9 mouse cellular contexts compared by ENCODE assay signal in the genomic region with DNA sequence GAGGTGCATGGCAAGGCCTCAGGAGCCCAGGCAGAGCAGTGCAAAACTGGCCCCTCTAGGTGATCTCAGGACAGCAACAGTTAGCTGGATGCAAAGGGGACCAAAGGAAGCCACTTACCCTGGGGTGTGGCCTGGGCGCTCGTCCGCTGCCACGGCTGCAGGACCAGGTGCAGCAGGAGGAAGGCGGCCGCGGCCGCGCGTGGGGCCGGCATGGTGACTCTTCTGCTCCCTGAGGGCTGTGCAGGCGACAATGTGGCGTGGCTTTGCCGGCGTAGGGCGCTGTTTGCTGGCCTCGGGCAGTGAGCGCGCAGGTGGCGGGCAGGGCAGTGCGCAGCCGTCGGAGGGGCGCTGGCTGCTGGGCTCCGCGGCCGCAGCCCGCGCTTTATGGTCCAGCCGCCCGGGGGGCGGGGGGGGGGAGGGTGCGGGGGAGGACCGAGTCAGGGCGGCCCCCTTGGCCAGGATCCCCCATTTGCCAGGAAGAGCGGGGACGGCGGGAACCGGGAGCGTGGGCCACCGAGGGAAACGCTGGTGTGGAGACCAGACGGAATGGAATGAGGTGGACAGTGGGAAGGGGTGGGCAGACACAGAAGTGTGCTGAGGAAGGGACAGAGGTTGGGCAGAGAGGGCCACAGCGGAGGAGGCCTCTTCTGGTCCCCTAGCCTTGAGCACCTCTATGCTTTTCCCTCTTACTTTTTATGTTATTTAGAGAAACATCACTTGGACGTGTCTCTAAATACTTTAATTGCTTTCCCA. TPM values are rescaled to one million over a fixed set of nuclear protein-coding genes. Genes with fewer than 3 reads are reported as not detected.
DNase-seq lines count a peak whose midpoint lies in the region; ATAC-seq and TF ChIP-seq lines count a peak whose summit lies in the region.
"Had no signal": no experiment of that assay in that cellular context is flagged by ENCODE, and none has a peak within 500 bp of the region (broad histone marks: within the 10 kb centered on the region; RNA-seq: fewer than 3 reads in every experiment).

A gene (minus strand): TSS at position 357 of the 753 bp plus-strand sequence.

- H3K9me3 ChIP-seq in heart, embryonic 10.5 days, result no peaks in the 10 kb centered on the region
- H3K9me3 ChIP-seq in limb, embryonic 11.5 days (ENCODE audit: control insufficient read depth, low read length), result no peaks in the 10 kb centered on the region
- H3K9me3 ChIP-seq in neural tube, embryonic 14.5 days (ENCODE audit: control insufficient read depth, low read length), result no peaks in the 10 kb centered on the region

- WGBS in heart, embryonic 10.5 days, result 4% methylated on average over 42 of the region's 45 CpGs
- 8% methylated on average over 39 of the region's 45 CpGs for WGBS in heart, adult 2 months
- 8% methylated on average over 33 of the region's 45 CpGs for WGBS in limb, embryonic 11.5 days
- WGBS in neural tube, embryonic 14.5 days, result 6% methylated on average over 35 of the region's 45 CpGs

- peak within 1 kb of the TSS; percentile 67 for H3K4me3 ChIP-seq in heart, embryonic 10.5 days
- H3K4me3 ChIP-seq in heart, adult 2 months, result no peak within 1 kb of the TSS
- peak within 1 kb of the TSS; percentile 28 for H3K4me3 ChIP-seq in limb, embryonic 11.5 days (ENCODE audit: low read depth, low read length)
- peak within 1 kb of the TSS; percentile 32 for H3K4me3 ChIP-seq in neural tube, embryonic 14.5 days (ENCODE audit: low read depth, low read length)

- intact Hi-C loops in heart, adult 2 months (cut with DNase I), result no loop called here

- H3K27ac ChIP-seq in heart, embryonic 10.5 days, result peak within 1 kb of the TSS; percentile 88
- H3K27ac ChIP-seq in heart, adult 2 months, result no peak within 1 kb of the TSS
- no peak within 1 kb of the TSS for H3K27ac ChIP-seq in limb, embryonic 11.5 days (replicated peaks; ENCODE audit: low read depth, low read length)
- H3K27ac ChIP-seq in neural tube, embryonic 14.5 days (ENCODE audit: low read depth, low read length), result no peak within 1 kb of the TSS

- TF ChIP-seq POLR2A in heart, adult 2 months (IDR thresholded peaks at IDR 0.05; ENCODE audit: insufficient read depth, low read depth, low read length), result no peak
- TF ChIP-seq POLR2A in brain, embryonic 14.5 days (IDR thresholded peaks at IDR 0.05; ENCODE audit: borderline replicate concordance, extremely low read depth, insufficient read depth, insufficient read length, poor library complexity, severe bottlenecking), result no peak

- peak within 1 kb of the TSS; percentile 59 for H3K4me2 ChIP-seq in limb, embryonic 11.5 days (ENCODE audit: low read depth, severe bottlenecking)
- H3K4me2 ChIP-seq in neural tube, embryonic 14.5 days (ENCODE audit: low read depth, low read length), result peak within 1 kb of the TSS; percentile 52

- H3K4me1 ChIP-seq in heart, embryonic 10.5 days, result peaks cover 18% of the 10 kb centered on the region; the same call in 1 of the 2 replicates
- H3K4me1 ChIP-seq in heart, adult 2 months (ENCODE audit: control insufficient read depth, insufficient read depth, low read length), result no peaks in the 10 kb centered on the region
- no peaks in the 10 kb centered on the region for H3K4me1 ChIP-seq in limb, embryonic 11.5 days (ENCODE audit: control insufficient read depth, insufficient read depth, low read length)
- no peaks in the 10 kb centered on the region; the same call in 1 of the 2 replicates for H3K4me1 ChIP-seq in neural tube, embryonic 14.5 days (ENCODE audit: control insufficient read depth, insufficient read depth, low read length)

- no peak for TF ChIP-seq CTCF in heart, adult 2 months (IDR thresholded peaks at IDR 0.05)
- TF ChIP-seq CTCF in brain, embryonic 14.5 days (IDR thresholded peaks at IDR 0.05; ENCODE audit: borderline replicate concordance, extremely low read depth, insufficient read depth, insufficient read length), result no peak

- no peaks in the 10 kb centered on the region for H3K79me2 ChIP-seq in heart, adult 2 months (replicated peaks; ENCODE audit: control insufficient read depth, insufficient read depth, low read length)

- H3K27me3 ChIP-seq in heart, embryonic 10.5 days (ENCODE audit: insufficient read depth, poor library complexity, severe bottlenecking), result peaks cover 26% of the 10 kb centered on the region
- H3K27me3 ChIP-seq in heart, adult 2 months (ENCODE audit: control insufficient read depth, insufficient read depth, low read length), result peaks cover 1% of the 10 kb centered on the region; the same call in 1 of the 2 replicates
- peaks cover 6% of the 10 kb centered on the region for H3K27me3 ChIP-seq in limb, embryonic 11.5 days (ENCODE audit: control insufficient read depth, insufficient read depth, low read length)
- H3K27me3 ChIP-seq in neural tube, embryonic 14.5 days (ENCODE audit: control insufficient read depth, insufficient read depth, low read length), result peaks cover 3% of the 10 kb centered on the region; the same call in 1 of the 2 replicates
- H3K27me3 ChIP-seq: CH12.LX had no signal

- 0 out of 2 replicates have a peak, but pooled peaks have one; percentile 21 for ATAC-seq in limb, embryonic 11.5 days (ENCODE audit: insufficient number of reproducible peaks, low FRiP score, low TSS enrichment, low read depth)
- peak; percentile 60 for ATAC-seq in neural tube, embryonic 14.5 days (ENCODE audit: low read depth)

- H3K36me3 ChIP-seq in heart, embryonic 10.5 days, result peaks cover 2% of the 10 kb centered on the region; the same call in 1 of the 2 replicates
- H3K36me3 ChIP-seq in heart, adult 2 months (ENCODE audit: control insufficient read depth, insufficient read depth, low read length), result no peaks in the 10 kb centered on the region
- no peaks in the 10 kb centered on the region for H3K36me3 ChIP-seq in limb, embryonic 11.5 days (ENCODE audit: control insufficient read depth, insufficient read depth, low read length)
- no peaks in the 10 kb centered on the region for H3K36me3 ChIP-seq in neural tube, embryonic 14.5 days (ENCODE audit: control insufficient read depth, insufficient read depth, low read length)

- TF ChIP-seq EP300 in heart, adult 2 months (IDR thresholded peaks at IDR 0.05; ENCODE audit: insufficient read depth, low read depth, low read length), result no peak

- peak; percentile 78 for DNase-seq in heart, embryonic 10.5 days (ENCODE audit: low spot score)
- DNase-seq in heart, adult 2 months, result no peak
- peak; percentile 25 for DNase-seq in brain, embryonic 14.5 days (ENCODE audit: low read depth)
- DNase-seq in gastrocnemius, postnatal 25 days, result peak; percentile 23
- peak; percentile 55 for DNase-seq in limb, embryonic 11.5 days (ENCODE audit: low spot score)
- DNase-seq in frontal cortex, postnatal 25 days (ENCODE audit: low spot score in 2 of 2), result no peak
- DNase-seq in MN1 (ENCODE audit: low spot score), result no peak

- no peak within 1 kb of the TSS for H3K9ac ChIP-seq in heart, adult 2 months (ENCODE audit: low read depth, low read length)
- H3K9ac ChIP-seq in limb, embryonic 11.5 days (ENCODE audit: low read length), result no peak within 1 kb of the TSS
- 0 out of 2 replicates have a peak within 1 kb of the TSS, but pooled peaks have one; percentile 25 for H3K9ac ChIP-seq in neural tube, embryonic 14.5 days (replicated peaks; ENCODE audit: low read depth, low read length)

RNA-seq across cellular contexts. Expression of the gene that starts here (rescaled TPM):
- 38.0 and 59.9 TPM in 2 replicates for polyA plus RNA-seq in heart, embryonic 10.5 days (2016; fragmentation: Nextera tagmentation; extraction: Ambion mirVana)
- total RNA-seq in heart, adult 2 months (2021), result 1 to 10 TPM; 4.3 to 4.6 TPM
- polyA plus RNA-seq in heart, adult 2 months (2012; rRNA removed), result 4.9 and 7.0 TPM in 2 replicates
- polyA plus RNA-seq in brain, embryonic 14.5 days (2012; rRNA removed), result 1.3 and 2.2 TPM in 2 replicates
- 100 to 1,000 TPM in 1 of 2 experiments, 10 to 100 TPM in 1; 64.9 to 112 TPM for total RNA-seq in gastrocnemius, postnatal 25 days (2021)
- polyA plus RNA-seq in limb, embryonic 11.5 days (2014; fragmentation: Nextera tagmentation; extraction: Ambion mirVana), result 0.61 and 0.72 TPM in 2 replicates
- polyA plus RNA-seq in neural tube, embryonic 14.5 days (2014; fragmentation: Nextera tagmentation; extraction: Ambion mirVana), result 1.4 and 2.3 TPM in 2 replicates
- total RNA-seq: CH12.LX had no signal

Comparison
In these comparisons a context has a peak if more than half of its experiments do, and no peak if none do; other contexts are left out.
1. RNA of the gene that starts here (total RNA-seq): 64.9 to 112 TPM in gastrocnemius, postnatal 25 days; 4.3 to 4.6 TPM in heart, adult 2 months; every median in the first group is over 10 times any median in the second.
2. DNase-seq: peak in heart, embryonic 10.5 days (single experiment), brain, embryonic 14.5 days (single experiment) and gastrocnemius, postnatal 25 days (single experiment); none in heart, adult 2 months (0 of 2), frontal cortex, postnatal 25 days (0 of 2) and MN1 (single experiment).
3. Peak in DNase-seq, ATAC-seq, H3K4me3 ChIP-seq and H3K4me2 ChIP-seq in limb, embryonic 11.5 days; RNA of the gene not detected or under 1 TPM.